Mouse (Mus musculus) urinary bladder, postnatal 4 days (tissue): Measurements from ENCODE around the gene Mgat4e.
"Not testable (repeated sequence)": the region's sequence is repeated elsewhere in the genome, so short reads cannot be mapped to it uniquely, and the experiment has no call there.

Experiments
- DNase-seq, 2 experiments: peaks; one replicate each; pipeline ENCODE4 v3.0.0; 2021 to 2022; ENCODE audit warnings: low spot score in 2 of 2

Mgat4e gene

GRCm38 (mm10) chr1:134555871-134556670 is 6.6 kb upstream of the Mgat4e start:
- DNase-seq, result peak; percentile 74 to 76

DNA sequence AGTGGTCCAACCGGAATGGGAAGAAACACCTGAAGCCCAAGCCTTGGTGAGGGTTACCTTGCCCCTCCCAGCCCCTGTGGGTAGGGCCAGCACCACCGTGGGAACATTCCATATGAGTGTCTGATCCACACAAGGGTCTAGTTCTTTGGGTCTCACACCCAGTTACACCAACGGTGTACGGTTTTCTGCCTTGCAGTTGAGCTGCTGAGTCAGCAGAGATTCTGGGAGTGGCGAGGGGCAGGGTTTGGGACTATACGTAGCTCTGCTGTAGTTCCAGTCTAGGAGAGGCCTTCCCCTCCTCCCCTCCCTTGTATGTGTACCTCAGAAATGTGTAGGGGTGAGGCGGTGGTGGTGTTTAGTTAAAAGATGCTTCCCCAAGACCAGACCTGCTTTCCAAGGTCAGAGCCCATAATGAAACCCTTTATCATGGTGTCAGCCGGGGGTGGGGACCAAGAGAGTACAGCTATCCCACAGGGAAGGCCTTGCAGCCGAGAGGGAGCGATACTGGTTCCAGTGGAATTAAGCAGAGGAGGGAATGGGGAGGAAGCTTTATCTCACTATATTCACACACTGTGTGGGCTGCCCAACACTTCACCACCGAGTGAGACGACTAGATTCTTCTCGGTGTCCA is 5.9 kb upstream of the Mgat4e start:
- DNase-seq, result peak in 1 of 2 experiments; percentile 58

DNA sequence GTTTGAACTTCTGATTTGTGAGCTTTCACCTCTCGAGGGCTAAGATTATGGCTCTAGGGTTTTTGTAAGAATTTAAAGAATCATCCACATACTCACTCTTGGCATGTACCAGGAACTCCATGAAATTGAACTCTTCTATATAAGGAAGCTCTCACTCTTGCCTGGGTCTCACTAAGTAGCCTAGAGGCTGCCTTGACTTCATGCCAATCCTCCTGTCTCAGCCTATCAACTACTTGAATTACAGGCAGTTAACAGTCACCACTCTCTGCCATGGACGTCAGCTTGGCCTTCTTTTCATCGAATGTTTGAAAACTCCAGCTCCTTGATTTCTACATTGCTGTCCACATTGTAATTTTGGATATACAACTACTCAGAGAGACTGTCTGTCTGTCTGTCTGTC is 2.9 kb upstream of the Mgat4e start:
- no peak for DNase-seq

GRCm38 (mm10) chr1:134551869-134552268 is 2.4 kb upstream of the Mgat4e start:
- no peak for DNase-seq

DNA sequence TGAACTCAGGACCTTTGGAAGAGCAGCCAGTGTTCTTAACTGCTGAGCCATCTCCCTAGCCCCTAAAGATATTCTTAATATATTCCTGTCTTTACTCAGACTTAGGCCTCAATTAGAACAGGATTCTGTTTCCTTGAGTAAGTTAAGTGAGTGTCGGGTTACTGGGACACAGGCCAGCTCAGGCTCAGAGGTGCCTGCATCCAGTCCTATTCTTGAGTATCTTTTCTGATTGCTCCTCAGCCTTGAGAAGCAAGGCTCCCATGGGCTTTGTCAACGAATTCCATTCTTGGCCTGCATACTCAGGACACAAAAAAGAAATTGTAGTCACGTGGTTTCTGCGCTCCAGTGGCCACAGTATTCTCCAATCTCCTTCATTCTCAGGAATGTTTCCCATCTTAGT is 1.3 kb downstream of the Mgat4e start:
- DNase-seq, result no peak

GRCm38 (mm10) chr1:134540610-134541009 is 8.9 kb downstream of the Mgat4e start:
- DNase-seq, result no peak

DNA sequence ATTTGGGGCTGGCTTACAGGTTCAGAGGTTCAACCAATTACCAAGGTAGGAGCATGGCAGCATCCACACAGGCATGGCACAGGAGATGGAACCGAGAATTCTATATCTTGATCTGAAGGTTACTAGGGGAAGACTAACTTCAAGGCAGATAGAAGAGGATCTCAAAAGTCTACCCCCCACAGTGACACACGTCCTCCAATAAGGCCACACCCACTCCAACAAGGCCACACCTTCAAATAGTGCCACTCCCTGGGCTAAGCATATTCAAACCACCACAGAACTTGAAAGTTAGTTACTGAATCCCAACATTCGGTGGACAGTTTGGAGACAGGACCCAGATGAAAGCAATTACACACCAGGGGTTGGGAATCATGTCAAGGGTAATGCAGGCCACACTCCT is 14.0 kb downstream of the Mgat4e start:
- DNase-seq, result no peak

- DNase-seq, result no peak
Measured at GRCm38 (mm10) chr1:134535054-134535453, 14.4 kb downstream of the Mgat4e start.

- DNase-seq, result not testable (repeated sequence)
Measured at GRCm38 (mm10) chr1:134533710-134534109, 15.8 kb downstream of the Mgat4e start.

- DNase-seq, result no peak
Measured at GRCm38 (mm10) chr1:134530618-134531017, 18.9 kb downstream of the Mgat4e start.

DNA sequence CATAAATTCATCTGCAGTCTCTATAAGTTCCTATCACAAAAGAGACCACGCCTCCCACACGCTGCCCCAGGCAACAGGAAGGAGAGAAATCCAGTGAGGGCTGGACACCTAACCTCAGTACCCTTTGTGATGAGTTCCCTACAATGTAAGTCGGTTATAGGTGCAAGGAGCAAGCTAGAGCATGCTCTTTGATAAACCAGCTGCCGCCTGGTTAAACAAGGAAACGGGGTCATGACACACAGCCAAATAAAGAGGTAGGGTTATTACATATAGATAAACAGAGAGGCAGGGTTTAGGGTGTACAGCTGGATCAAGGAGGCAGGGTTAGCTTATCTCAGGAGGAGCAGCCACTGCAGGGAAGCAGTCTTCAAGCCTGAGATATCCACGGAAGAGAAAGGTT is 22.7 kb downstream of the Mgat4e start:
- peak in 1 of 2 experiments; percentile 26 for DNase-seq

GRCm38 (mm10) chr1:134525015-134525414 is 24.5 kb downstream of the Mgat4e start:
- DNase-seq, result no peak

GRCm38 (mm10) chr1:134524424-134524823 is 25.1 kb downstream of the Mgat4e start:
- DNase-seq, result no peak

- no peak for DNase-seq
Measured at GRCm38 (mm10) chr1:134522325-134522724, 27.2 kb downstream of the Mgat4e start.

DNA sequence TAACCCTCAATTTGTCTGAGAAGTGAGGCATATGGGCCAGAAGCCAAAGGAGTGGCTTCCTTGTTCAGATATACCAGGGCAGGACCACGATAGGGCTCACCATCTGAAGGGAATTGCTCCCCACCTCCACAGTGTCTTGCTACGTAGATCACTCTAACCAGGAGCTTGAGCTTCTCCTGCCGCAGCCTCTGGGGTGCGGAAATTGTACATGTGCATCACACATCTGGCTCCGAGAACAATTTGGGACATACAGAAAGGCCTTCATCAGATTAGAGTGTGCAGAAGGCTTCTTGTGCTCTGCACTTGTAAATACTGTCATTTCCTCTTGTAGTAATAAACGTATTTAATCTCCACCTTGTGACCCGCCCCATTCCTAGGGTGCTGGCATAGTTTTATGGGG is 28.3 kb downstream of the Mgat4e start:
- DNase-seq, result no peak

DNA sequence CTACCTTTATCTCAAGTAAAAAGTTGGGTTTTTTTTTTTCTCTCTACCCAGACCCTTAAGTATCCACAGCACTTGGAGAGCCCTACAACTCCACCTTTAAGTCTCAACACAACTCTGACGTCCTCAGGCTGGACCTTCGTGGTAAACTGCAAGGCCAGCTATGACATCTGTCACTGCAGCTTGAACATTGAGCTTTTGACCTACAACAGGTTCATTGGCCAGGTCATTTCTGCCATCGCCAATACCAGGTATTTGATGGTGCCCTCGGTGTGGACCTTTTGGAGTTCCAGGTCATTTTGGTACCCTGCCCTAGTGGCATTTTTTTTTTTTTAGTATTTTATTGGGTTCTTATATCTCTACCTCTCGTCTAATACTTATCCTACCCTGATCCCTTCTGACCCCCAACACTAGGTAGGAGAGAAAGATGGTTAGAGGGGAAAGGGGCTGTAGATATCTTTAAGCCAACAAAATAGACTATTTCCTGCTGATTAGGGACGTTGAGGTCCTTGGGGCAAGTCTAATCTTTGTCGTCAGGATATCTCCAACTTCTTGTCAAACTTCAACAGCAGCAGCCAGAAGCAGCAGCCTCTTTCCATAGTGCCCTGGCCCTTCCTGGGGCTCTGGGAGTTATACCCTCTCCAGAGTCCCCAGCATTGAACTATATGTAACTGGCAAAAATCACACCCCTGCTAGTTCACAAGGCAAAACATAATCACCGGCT is 29.3 kb downstream of the Mgat4e start:
- no peak for DNase-seq

DNA sequence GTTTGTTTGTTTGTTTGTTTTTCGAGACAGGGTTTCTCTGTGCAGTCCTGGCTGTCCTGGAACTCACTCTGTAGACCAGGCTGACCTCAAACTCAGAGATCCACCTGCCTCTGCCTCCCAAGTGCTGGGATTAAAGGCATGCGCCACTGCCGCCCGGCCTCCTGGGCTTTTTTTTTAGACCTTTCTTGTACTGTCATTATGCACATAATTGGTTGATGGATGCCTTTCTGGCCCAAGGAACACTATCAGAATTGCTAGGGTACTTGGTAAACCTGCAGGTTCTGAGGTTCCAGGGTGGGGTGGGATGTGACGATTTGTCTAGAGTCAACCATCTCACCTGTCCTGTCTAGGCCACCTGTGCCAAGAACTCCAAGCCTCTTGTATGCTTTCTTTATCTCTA is 30.3 kb downstream of the Mgat4e start:
- not testable (repeated sequence) for DNase-seq

DNA sequence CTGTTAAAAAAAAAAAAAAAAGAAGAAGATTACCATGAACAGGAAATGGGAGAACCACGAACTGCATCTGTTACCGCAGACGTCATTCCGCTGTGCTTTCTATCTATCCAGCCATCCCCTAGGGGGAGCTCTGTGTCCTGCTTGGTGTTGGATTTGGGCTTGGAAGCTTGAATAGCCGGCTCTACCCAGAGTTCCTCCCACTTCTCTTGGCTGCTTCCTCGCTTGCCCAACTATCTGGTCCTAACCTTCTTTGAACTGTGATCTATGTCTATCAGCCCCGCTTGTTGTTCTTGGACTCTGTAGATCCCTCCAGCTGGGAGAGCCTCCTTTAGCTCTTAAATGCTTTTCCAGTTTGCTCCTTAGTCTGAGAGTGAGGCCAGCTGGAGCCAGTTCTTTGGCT is 30.8 kb downstream of the Mgat4e start:
- peak; percentile 80 to 85 for DNase-seq

GRCm38 (mm10) chr1:134517841-134518240 is 31.6 kb downstream of the Mgat4e start:
- DNase-seq, result not testable (repeated sequence)

GRCm38 (mm10) chr1:134516491-134517198 is 32.8 kb downstream of the Mgat4e start:
- DNase-seq, result peak in 1 of 2 experiments; percentile 36

GRCm38 (mm10) chr1:134515891-134516290 is 33.6 kb downstream of the Mgat4e start:
- no peak for DNase-seq
